Comparison of ENCODE assay signal across 27 mouse cellular contexts in genomic region chr3:51647356-51647755, GRCm38 (mm10). TPM values are rescaled to one million over a fixed set of nuclear protein-coding genes. Genes with fewer than 3 reads are reported as not detected.
"Had no signal": no experiment of that assay in that cellular context is flagged by ENCODE, and none has a peak within 500 bp of the region (broad histone marks: within the 10 kb centered on the region; RNA-seq: fewer than 3 reads in every experiment).

No protein-coding gene starts in this region.

- H3K9ac ChIP-seq: heart, embryonic 15.5 days; hindbrain, embryonic 14.5 days; intestine, embryonic 15.5 days; limb, embryonic 13.5 days; limb, embryonic 15.5 days; liver, embryonic 12.5 days; liver, embryonic 14.5 days had no signal

- H3K4me3 ChIP-seq: heart, adult 2 months; limb, embryonic 13.5 days; liver, embryonic 12.5 days had no signal

- H3K27me3 ChIP-seq: heart, embryonic 13.5 days; heart, embryonic 15.5 days; intestine, embryonic 15.5 days; limb, embryonic 15.5 days had no signal

- H3K9me3 ChIP-seq: heart, embryonic 13.5 days; heart, embryonic 15.5 days; intestine, embryonic 15.5 days; limb, embryonic 13.5 days; limb, embryonic 15.5 days; liver, embryonic 12.5 days had no signal

- H3K27ac ChIP-seq: heart, adult 2 months; heart, embryonic 13.5 days; heart, embryonic 15.5 days; hindbrain, embryonic 14.5 days; intestine, embryonic 15.5 days; limb, embryonic 13.5 days; limb, embryonic 15.5 days; liver, embryonic 12.5 days; liver, embryonic 14.5 days had no signal

- DNase-seq: gastrocnemius, postnatal 14 days; gastrocnemius, postnatal 36 days; heart, adult 11 months; heart, adult 2 months; heart, postnatal 14 days; kidney, adult 18-20 months; kidney, adult 8-10 months; kidney, postnatal 10 days; kidney, postnatal 36 days; layer of hippocampus, adult 9-11 months; layer of hippocampus, postnatal 36 days; left cerebral cortex, postnatal 4 days had no signal

- H3K36me3 ChIP-seq: heart, embryonic 13.5 days; heart, embryonic 15.5 days; intestine, embryonic 15.5 days; limb, embryonic 13.5 days; limb, embryonic 15.5 days; liver, embryonic 12.5 days had no signal

- ATAC-seq: inflammation-experienced regulatory T-cells, adult 6 months; intestine, postnatal 0 days; liver, embryonic 12.5 days had no signal

RNA-seq across cellular contexts. Expression of gene Mgst2, which starts 12.8 kb away (rescaled TPM):
- total RNA-seq: layer of hippocampus, adult 18-20 months; layer of hippocampus, postnatal 14 days; layer of hippocampus, postnatal 36 days; left cerebral cortex, adult 18-20 months; left cerebral cortex, postnatal 25 days; liver, adult 2 months had no signal
